Mouse (Mus musculus) spleen, postnatal 36 days (tissue): ENCODE measurements around the gene Hoxa1.

Source experiments
- DNase-seq, 2 experiments: peaks; one replicate each; pipeline ENCODE4 v3.0.0; 2022; ENCODE audit warnings: low spot score in 2 of 2, mixed read lengths in 1 of 2

Hoxa1 gene

DNA sequence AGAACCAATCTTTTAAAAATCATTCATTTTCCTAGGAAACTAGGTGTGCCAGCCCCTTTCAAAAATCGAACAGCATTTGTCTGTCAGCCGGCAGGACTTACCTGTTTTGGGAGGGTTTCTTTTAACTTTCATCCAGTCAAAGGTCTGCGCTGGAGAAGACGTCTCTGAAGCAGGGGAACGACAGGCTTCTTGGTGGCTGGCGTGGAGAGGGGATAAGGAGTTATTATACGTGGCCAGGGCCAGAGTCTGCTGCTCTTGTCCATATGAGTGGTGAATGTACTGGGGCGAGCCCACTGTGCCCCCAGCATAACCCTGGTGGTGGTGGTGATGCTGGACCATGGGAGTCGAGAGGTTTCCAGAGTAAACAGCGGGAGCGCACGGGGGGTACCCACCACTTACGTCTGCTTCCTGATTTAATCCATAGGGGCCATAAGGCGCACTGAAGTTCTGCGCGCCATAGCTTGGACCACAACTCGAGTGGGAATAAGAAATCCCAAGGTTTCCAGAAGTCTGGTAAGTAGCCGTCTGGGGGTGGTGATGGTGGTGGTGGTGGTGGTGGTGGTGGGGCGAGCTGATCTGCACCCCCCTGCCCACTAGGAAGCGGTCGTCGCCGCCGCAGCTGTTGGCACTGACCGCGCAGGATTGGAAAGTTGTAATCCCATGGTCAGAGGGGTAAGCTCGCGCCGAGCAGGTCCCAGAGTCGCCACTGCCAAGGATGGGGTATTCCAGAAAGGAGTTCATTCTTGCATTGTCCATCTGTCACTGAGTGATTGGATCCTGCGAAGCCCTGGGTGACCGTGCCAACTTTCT lies 446 bp downstream of the Hoxa1 start:
- DNase-seq: no peak

DNA sequence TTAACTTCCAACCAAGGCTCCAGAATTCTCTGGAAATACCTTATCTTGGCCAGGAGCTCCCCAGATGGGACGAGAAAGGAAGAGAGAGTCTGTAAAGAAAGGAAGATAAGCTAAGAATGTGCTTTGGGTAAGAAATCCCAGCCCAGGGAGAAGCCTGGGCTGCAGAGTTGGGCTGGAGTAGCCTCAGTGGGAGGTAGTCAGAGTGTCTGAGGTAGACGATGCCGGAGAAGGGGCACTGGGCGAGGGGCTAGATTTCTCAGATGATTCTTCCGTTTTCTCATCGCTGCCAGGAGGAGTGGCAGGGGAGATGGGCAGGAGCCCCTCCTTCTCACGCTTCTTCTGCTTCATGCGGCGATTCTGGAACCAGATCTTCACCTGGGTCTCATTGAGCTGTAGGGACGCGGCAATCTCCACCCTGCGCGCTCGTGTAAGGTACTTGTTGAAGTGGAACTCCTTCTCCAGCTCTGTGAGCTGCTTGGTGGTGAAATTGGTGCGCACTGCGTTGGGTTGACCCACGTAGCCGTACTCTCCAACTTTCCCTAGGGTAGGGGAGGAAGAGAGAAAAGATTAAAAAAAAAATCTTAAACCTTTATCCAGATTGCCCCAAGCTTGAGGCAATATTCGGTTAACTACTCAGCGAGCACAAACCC lies 1.4 kb downstream of the Hoxa1 start:
- no peak for DNase-seq

DNA sequence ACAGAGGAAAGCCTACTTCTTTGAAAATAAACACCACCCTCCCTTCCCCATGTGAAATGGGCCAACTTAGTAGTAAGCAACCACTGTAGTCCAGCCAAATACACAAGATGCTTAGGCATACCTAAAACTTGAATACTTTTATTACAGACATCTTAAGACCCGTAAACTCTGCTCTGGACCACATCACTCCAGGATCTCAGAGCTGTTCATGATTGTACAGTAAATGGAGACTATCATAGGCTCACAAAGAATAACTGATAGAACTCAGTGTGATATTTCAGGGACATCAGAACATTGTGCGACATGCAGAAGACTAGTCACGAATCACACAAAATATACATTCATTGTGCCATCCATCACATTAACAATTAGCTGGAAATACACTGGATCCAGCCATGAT lies 2.6 kb downstream of the Hoxa1 start:
- no peak for DNase-seq

DNA sequence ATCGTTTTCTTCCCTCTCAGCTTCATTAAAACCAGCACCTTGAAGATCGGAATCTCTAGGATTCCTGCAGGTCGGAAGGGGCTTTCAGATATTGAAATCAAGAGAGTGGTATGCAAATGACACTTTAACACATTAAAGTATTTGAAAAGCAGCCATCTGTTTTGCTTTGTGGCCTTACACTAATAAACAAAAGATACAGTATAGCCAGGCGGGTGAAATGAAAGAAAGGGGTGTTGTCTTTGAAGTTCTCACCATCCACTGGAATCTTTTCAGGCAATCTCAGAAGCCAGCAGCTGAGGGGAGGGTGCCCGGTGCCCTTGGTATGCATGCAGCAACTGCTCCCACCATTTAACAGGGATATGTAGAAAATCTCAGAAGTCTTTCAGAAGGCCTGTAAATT lies 4.1 kb downstream of the Hoxa1 start:
- DNase-seq: no peak

DNA sequence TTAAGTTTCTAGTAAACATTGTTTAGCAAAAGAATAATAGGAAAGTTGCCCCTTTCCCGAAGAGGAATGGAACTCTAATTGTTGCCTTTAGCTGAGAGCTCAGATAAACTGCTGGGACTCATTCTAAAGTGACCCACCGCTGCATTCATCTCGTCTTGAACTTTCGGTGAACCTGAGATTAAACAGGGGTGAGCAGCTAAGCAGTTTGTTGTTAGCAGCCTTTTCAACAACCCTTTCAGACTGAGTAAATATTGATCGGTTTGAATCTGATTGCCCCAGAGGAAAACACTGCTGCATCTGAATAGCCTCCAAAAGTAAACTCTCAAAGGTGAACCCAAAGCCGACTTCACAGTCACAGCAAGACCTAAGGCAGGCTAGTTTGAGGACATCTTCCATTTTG lies 4.8 kb downstream of the Hoxa1 start:
- no peak for DNase-seq

DNA sequence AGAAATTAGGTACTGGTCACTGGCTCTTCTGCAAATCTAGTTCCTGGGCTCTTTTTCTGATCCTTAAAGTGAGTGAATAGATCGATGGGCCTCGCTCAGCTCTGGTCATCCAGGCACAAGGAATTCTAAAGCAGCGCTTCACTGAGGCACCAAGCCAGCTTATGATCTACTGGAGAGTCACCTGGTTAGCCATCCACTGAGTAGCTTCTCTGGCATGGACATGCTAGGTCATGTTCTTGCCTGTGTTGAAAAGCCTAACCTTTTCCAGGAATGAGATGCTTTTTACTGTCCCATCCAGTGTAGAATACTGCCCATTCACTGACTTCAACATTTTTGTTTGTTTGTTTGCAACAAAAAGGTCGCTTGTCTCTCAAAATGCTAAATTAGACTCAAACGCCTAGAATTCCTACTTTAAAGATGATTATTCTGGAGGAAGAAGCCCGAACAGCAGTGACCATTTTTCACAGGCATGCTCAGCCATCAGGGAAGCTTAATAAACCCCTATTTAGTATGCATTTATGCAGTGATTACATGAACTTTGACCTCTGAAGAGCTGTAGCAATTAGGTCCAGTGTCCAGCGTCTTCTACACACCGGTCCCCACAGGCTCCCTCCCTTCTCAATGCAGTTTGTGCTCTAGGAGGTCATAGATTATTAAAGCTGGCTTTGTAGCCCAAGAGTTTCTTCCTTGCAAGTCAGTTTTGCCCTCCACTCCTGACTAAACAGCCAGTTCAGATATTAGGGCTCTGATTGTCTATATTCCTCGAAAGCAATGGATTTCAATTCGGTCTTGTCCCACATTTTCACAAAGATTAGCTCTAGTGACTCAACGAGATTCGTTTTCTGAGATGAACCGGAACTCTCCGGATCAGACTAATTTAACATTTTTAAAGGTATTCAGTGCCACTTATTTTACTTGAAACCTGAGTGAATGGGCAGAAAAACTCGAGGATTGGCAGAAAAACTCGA lies 5.6 kb downstream of the Hoxa1 start:
- no peak for DNase-seq

DNA sequence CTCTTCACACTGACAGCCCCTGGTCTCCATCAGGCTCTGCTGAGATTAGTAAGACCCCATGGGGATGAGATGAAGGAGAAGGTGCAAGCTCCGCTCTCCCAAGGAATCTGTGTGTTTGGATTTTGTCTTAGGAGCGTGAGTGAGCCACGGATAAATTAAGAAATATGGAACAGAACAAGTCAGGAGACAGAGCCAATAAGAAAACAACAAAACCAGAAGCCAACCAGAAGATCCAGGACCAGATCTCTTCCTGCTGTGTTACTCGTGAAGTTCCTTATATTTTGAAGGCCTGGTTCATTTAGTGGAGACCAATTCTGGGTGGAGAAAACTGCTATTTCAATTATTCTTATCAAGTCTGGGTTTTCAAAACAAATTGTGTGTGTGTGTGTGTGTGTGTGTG lies 6.5 kb downstream of the Hoxa1 start:
- no peak for DNase-seq

DNA sequence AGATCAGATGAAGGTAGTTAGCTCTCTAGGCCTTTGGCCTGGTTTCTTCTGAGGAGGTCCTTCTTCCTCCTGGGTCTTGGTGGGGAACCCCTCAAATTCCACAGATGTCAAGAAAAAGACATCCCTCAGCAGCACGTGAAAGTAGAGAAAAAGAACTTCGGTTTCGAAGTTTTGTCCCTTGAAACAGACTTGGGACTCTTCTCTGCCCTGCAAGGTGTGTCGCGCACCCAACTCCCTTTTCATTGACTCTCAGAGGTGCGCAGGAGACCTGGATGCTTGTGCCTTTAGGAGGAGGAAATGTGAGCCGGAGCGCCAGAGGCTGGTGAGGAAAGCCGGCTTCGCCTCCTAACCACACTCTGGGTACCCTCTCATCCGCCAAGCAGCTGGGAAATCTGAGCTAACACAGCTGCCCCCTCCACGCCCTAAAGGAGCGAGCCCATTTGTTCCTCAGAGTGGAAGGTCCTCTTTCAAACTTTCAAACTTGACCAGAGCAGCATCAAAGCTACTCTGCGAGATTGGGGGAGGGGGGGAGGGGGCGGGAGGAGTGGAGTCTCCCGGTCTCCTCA lies 7.6 kb downstream of the Hoxa1 start:
- no peak for DNase-seq

DNA sequence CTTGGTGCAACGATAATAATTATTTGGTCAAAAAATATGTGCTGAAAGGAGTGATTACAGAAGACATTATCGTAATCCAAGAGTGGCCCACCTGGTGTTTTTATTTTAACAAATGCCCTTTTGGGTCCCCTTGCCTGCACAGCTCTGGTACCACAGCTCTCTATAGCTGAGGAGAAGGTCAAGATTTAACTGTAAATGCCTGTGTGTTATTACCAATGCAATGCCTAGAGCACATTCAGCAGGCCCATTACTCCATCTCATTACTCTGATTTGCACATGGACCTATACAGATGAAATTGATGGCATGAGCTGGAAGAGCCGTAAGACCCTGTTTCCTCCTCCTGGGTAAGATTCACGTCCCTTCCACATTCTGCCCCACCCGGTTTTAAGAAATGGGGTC lies 19.0 kb downstream of the Hoxa1 start:
- no peak for DNase-seq

DNA sequence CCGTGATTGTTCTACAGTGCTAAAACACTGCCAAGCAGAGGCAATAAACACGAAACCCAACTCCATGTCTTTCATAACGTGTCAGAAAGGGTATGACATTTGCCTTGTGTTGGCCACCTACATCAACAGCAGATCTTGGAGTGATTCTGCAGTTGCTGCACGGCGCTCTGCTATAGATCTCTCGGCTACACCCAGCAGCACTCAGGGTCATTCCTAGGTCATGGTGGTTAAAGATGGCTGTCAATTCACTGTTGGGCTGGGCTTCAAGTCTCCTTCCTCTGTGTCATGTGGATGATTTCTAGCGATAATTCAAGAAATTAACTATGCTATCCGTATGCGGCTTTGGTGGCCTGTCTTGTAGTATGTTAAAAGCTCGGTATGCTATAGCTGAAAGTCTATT lies 19.5 kb downstream of the Hoxa1 start:
- DNase-seq: no peak

DNA sequence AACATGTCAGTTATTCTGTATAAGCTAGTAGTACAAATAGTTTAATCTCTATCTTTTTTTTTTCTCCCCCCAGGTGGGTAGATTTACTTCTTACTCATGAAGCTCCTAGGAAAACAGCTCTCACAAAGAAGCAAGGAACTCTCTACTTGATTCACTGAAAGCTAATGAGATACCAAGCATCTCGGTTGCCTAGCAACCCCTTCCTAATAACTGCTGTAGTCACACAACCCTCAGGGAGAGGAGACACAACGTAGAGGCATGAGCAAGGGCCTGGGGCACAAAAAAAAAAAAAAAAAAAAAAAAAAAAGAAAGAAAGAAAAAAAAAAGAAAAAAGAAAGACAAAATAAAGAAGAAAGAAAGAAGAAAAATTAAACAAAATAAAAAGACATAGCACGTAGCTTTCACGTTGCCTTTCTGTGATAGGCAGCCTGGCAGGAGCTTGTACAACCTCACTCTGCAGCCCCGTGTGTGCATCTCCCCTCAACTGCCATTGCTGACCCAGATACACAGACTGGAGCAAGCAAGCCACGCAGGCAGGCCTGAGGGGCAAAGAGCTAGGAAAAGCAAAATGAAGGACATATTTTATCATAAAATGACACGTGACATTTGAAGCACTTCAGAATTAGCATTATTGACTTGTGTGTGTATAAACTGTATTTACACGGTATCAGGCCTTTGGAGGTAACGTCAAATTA lies 20.1 kb downstream of the Hoxa1 start:
- DNase-seq: no peak

DNA sequence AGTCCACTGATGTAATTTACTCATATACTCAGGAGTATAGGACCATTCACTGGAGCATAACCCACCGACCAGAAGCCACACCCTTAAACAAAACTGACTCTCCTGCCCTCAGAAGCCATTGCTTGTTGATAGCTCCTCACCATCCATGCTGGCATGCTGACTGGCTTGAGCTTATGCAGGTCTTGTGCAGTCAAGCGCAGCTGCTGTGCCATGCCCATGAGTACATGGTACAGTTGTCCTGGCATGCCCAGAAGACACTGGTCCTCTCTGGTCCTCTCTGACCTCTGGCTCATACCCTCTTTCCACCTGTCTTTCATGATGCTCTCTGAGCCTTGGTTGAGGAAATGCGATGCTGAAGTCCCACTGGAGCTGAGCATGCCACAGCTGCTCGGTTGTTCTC lies 34.4 kb downstream of the Hoxa1 start:
- DNase-seq: no peak

DNA sequence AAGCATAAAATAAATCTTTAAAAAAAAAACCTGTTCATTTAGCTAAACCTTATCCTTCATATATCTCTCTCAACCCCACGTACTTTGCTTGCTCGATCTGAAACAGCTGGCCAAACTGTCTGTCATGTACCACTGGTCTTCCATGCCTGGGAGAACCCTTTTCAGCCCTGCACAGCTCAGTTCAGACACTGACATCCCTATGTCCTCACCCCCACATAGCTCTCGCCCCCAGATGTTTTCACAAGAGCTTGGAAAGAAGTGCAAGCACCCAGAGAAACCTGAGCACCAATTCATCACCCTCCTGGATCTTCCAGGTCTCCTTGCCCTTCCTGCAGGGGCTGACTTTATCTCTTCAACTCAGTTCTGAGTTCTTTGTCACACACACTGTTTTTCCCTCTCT lies 36.9 kb downstream of the Hoxa1 start:
- no peak for DNase-seq

DNA sequence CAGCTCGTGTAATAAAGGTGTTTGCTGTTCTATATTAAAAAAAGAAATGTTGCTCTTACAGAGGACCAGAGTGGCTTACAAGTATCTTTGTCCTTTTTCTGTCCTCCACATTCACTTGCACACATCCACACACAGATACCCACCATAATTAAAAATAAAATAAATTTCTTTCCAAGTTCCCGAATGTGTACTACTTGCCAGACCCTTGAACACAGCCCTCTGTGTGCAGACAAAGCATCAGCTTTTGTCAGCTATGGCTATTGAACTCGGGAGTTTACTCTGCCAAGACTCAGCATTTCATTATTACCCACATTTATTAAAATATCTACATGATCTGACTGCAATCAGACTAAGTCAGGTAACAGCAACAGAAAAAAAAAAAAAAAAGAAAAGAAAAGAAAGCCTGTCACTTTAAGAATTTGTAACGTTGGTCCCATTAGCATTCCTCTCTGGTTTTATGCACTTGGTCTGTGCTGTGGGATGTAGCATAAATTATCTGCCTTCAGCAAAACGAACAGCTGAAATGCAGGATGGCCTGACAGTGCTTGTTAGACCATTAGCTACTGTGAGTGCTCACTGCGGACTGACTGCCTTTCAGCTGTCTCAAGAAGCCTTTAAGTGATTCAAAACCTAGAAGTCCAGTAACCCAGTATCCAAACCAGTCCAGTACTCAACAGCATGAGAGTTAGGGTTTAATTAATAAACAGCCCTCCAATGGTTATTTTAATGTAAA lies 39.0 kb downstream of the Hoxa1 start:
- no peak for DNase-seq

DNA sequence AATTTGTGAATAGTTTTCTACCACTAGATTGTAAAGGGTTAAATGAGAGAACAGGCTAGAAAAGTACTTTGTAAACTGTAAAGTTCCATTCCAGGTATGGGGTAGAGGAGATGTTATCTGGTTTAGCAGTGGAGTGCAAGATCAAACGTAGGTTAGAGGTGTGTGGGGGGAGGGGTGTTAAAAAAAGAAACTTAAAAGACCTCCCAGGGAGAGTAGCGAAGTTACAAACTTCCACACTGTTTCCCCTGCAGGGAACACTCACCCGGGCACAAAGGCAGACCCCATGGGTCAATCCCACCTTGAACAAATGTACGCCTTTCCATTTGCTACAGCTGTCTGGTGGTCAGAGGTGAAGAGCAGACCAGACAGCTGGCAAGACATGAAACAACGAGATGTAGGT lies 42.2 kb downstream of the Hoxa1 start:
- DNase-seq: no peak

DNA sequence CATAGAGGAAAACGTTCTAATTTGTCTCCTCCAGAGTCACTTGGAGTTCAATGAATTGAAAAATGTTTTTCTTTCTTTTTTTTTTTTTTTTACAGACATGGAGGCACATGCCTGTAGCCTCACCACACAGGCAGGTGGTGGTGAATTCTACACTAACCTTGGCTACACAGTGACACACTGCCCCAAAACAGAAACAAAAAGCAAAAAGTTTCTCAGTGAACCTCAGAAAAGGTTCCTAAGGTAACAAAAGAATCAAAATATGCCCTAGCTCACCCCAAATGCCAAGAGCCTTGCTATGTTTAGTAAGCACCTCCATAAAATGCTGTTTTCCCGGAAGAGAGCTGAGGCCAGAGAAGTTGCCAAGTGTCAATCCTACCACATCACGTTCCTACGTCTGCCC lies 46.3 kb downstream of the Hoxa1 start:
- DNase-seq: no peak

DNA sequence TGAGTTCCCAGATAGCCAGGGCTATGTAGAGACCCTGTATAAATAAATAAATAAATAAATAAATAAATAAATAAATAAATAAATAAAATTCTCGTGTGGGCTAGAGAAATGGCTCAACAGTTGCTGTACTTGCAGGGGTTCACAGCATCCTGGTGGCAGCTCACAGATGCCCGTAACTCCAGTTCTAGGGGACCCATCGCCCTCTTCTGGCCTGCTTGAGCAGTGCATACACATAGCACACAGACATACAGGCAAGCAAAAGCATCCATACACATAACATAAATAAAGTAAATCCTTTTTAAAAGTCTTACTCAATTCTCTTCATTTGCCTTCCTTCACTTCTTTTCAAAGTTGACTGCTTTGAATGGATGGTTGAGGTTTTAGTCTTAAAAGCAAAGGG lies 50.7 kb downstream of the Hoxa1 start:
- no peak for DNase-seq

DNA sequence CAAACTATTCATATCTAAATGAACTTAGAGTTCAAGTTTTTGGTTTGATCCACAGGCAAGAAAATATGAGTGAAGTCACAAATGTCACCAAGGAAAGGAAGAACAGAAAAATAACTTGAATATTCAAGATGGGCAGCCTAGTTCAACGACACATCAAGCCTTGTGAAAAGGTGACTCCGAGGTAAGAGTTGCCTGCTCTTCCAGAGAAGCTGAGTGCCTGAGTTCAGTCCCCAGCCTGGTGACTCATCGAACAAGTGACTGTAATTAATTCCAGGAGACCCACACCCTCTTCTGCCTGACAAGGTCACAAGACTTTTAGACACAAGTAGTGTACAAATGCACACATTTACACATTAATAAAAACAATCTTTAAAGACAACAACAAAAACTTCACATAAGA lies 51.4 kb downstream of the Hoxa1 start:
- no peak for DNase-seq

DNA sequence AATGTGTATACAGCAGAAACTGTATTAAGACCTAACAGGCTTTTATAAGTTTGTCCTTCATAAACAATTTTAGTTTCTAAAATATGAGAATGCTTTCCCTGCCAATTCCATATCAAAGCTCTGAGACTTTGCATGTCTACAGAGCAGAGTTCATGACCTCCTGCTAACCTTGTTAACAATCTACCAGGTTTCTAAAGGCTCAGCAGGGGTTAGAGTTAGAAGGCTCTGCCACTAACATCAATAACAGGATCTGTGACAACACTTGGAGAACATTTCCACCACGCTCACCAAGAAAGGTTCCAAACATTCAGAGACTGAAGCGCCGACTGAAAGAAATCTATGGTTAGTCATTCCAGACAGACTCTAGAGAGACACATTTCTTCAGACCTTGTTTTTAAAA lies 51.9 kb downstream of the Hoxa1 start:
- no peak for DNase-seq
